Mouse (Mus musculus) kidney, adult 9 months (tissue): Measurements from ENCODE around the gene C1qc.

ENCODE experiments used
- DNase-seq: peaks from one replicate; pipeline ENCODE4 v3.0.0; 2022

Gene C1qc

GRCm38 (mm10) chr4:136894821-136895220, 2.0 kb upstream of the C1qc start:
- no peak for DNase-seq

GRCm38 (mm10) chr4:136893691-136894543, 1.1 kb upstream of the C1qc start:
- DNase-seq, result peak; percentile 16

GRCm38 (mm10) chr4:136892371-136892770, 494 bp downstream of the C1qc start:
- no peak for DNase-seq

GRCm38 (mm10) chr4:136891115-136891514, 1.8 kb downstream of the C1qc start:
- no peak for DNase-seq

GRCm38 (mm10) chr4:136889981-136890380, 2.9 kb downstream of the C1qc start:
- no peak for DNase-seq

GRCm38 (mm10) chr4:136887714-136888113, 5.2 kb downstream of the C1qc start:
- DNase-seq, result no peak

- peak; percentile 8 for DNase-seq
These were observed 6.8 kb downstream of the C1qc start, which contains the start of gene C1qb for GRCm38 (mm10) chr4:136886101-136886500. Gene C1qb (minus strand): TSS chr4:136886187.

GRCm38 (mm10) chr4:136878601-136879000, 14.3 kb downstream of the C1qc start:
- peak; percentile 14 for DNase-seq

GRCm38 (mm10) chr4:136878171-136878570, 14.7 kb downstream of the C1qc start:
- no peak for DNase-seq

GRCm38 (mm10) chr4:136876971-136877370, 15.9 kb downstream of the C1qc start:
- peak; percentile 44 for DNase-seq

GRCm38 (mm10) chr4:136875012-136875411, 17.9 kb downstream of the C1qc start:
- DNase-seq, result no peak

- no peak for DNase-seq
These were observed 24.5 kb downstream of the C1qc start for GRCm38 (mm10) chr4:136868371-136868770.

- DNase-seq, result no peak
These were observed 25.0 kb downstream of the C1qc start for GRCm38 (mm10) chr4:136867690-136868345.

- DNase-seq, result no peak
These were observed 27.3 kb downstream of the C1qc start for GRCm38 (mm10) chr4:136865531-136865930.

- DNase-seq, result no peak
These were observed 28.0 kb downstream of the C1qc start for GRCm38 (mm10) chr4:136864751-136865470.

GRCm38 (mm10) chr4:136863517-136863916, 29.3 kb downstream of the C1qc start:
- DNase-seq, result no peak

- DNase-seq, result no peak
These were observed 30.5 kb downstream of the C1qc start for GRCm38 (mm10) chr4:136862411-136862810.

GRCm38 (mm10) chr4:136861806-136862205, 31.1 kb downstream of the C1qc start:
- no peak for DNase-seq

GRCm38 (mm10) chr4:136860022-136860421, 32.8 kb downstream of the C1qc start:
- no peak for DNase-seq

- DNase-seq, result no peak
These were observed 37.8 kb downstream of the C1qc start for GRCm38 (mm10) chr4:136855081-136855480.

GRCm38 (mm10) chr4:136852989-136853388, 39.9 kb downstream of the C1qc start:
- DNase-seq, result no peak

- DNase-seq, result no peak
These were observed 40.7 kb downstream of the C1qc start for GRCm38 (mm10) chr4:136852119-136852518.

- no peak for DNase-seq
These were observed 44.3 kb downstream of the C1qc start for GRCm38 (mm10) chr4:136848565-136848964.
